Mouse (Mus musculus) myocyte (in vitro differentiated cells): ENCODE measurements around the gene Creb5. TPM values are rescaled to one million over a fixed set of nuclear protein-coding genes. Genes with fewer than 3 reads are reported as not detected.

Experiments
- H3K27me3 ChIP-seq: one replicate; pipeline ENCODE4 v1.6.1; 2011; ENCODE audit not compliant: control insufficient read depth, insufficient read depth, insufficient read length
- H3K36me3 ChIP-seq: one replicate; pipeline ENCODE4 v1.6.1; 2011; ENCODE audit not compliant: control insufficient read depth, insufficient read depth
- H3K4me2 ChIP-seq: one replicate; pipeline ENCODE4 v1.6.1; 2011; ENCODE audit warnings: low read depth, control low read depth
- H3K4me3 ChIP-seq: one replicate; pipeline ENCODE4 v1.5.1; 2011; ENCODE audit warnings: mild to moderate bottlenecking, control low read depth, moderate library complexity
- H3K79me2 ChIP-seq: one replicate; pipeline ENCODE4 v1.6.1; 2011; ENCODE audit not compliant: control insufficient read depth, insufficient read depth
- H3ac ChIP-seq: one replicate; pipeline ENCODE4 v1.6.1; 2011; ENCODE audit not compliant: control insufficient read depth, insufficient read length
- CEBPB ChIP-seq: IDR thresholded peaks from 2 replicates; pipeline ENCODE4 v1.6.1; 2011; ENCODE audit warnings: mild to moderate bottlenecking, moderate library complexity; ENCODE audit not compliant: poor library complexity, insufficient read depth, severe bottlenecking
- E2F4 ChIP-seq: IDR thresholded peaks from one replicate; pipeline ENCODE4 v1.6.1; 2011; ENCODE audit warnings: mild to moderate bottlenecking, control low read depth, moderate library complexity; ENCODE audit not compliant: insufficient read depth
- MAX ChIP-seq: IDR thresholded peaks from one replicate; pipeline ENCODE4 v1.6.1; 2011; ENCODE audit warnings: low read depth, mild to moderate bottlenecking, control low read depth
- MYOD1 ChIP-seq, 3 experiments: IDR thresholded peaks; one replicate each; pipeline ENCODE4 v1.6.1; 2011; ENCODE audit warnings: control low read depth in 2 of 3, low read depth in 2 of 3, mild to moderate bottlenecking in 2 of 3, moderate library complexity in 1 of 3; ENCODE audit not compliant: insufficient read length in 2 of 3, control insufficient read depth in 1 of 3
- MYOG ChIP-seq, 3 experiments: IDR thresholded peaks; one replicate each; pipeline ENCODE4 v1.6.1; 2011; ENCODE audit warnings: control low read depth in 2 of 3, low read depth in 2 of 3, mild to moderate bottlenecking in 2 of 3; ENCODE audit not compliant: insufficient read length in 2 of 3, control insufficient read depth in 1 of 3, insufficient read depth in 1 of 3
- POLR2A ChIP-seq: IDR thresholded peaks from one replicate; pipeline ENCODE4 v1.6.1; 2011; ENCODE audit warnings: low read depth, mild to moderate bottlenecking, control low read depth, moderate library complexity; ENCODE audit not compliant: insufficient read length
- POLR2AphosphoS2 ChIP-seq: IDR thresholded peaks from one replicate; pipeline ENCODE4 v1.6.1; 2011; ENCODE audit warnings: low read depth, control low read depth; ENCODE audit not compliant: insufficient read length
- REST ChIP-seq: IDR thresholded peaks from one replicate; pipeline ENCODE4 v1.6.1; 2011; ENCODE audit warnings: mild to moderate bottlenecking, control low read depth, moderate library complexity; ENCODE audit not compliant: insufficient read depth, insufficient read length
- SRF ChIP-seq: IDR thresholded peaks from one replicate; pipeline ENCODE4 v1.6.1; 2011; ENCODE audit warnings: low read depth; ENCODE audit not compliant: control insufficient read depth, insufficient read length
- TCF12 ChIP-seq: IDR thresholded peaks from one replicate; pipeline ENCODE4 v1.6.1; 2011; ENCODE audit warnings: mild to moderate bottlenecking, control low read depth; ENCODE audit not compliant: poor library complexity, insufficient read depth, severe bottlenecking
- TCF3 ChIP-seq: IDR thresholded peaks from one replicate; pipeline ENCODE4 v1.6.1; 2011; ENCODE audit warnings: low read depth, control low read depth; ENCODE audit not compliant: insufficient read length
- USF1 ChIP-seq: IDR thresholded peaks from one replicate; pipeline ENCODE4 v1.6.1; 2011; ENCODE audit warnings: low read depth, mild to moderate bottlenecking, control low read depth, moderate library complexity
- polyA plus RNA-seq: library from polyadenylated mRNA; unstranded; fragments of >200 nt; fragmentation: generic; extraction: Trizol; gene quantifications from one replicate; pipeline ENCODE4 v1.2.1, GENCODE M21; 2012; ENCODE audit warnings: missing spikeins

Creb5 gene
- polyA plus RNA-seq, 1 experiment: 1.4 TPM

GRCm38 (mm10) chr6:53713152-53713551 lies 426.1 kb downstream of the Creb5 start:
- no peaks in the 10 kb centered on the region for H3K79me2 ChIP-seq

GRCm38 (mm10) chr6:53714908-53715321 lies 427.8 kb downstream of the Creb5 start:
- Histone ChIP-seq H3K4me3 (no peak overlapping the region), H3K4me2 (no peak overlapping the region), H3ac (no peak overlapping the region), H3K27me3 (no peaks in the 10 kb centered on the region), H3K36me3 (no peaks in the 10 kb centered on the region), H3K79me2 (no peaks in the 10 kb centered on the region)
- TF ChIP-seq SRF (no peak), MYOD1 (IDR thresholded peaks at IDR 0.05; ENCODE audit: control insufficient read depth in 1 of 3, insufficient read length in 2 of 3, low read depth in 2 of 3) (no peak), POLR2AphosphoS2 (no peak)

More at GRCm38 (mm10) chr6:53713152-53713551, 426.1 kb downstream of the Creb5 start:
- Histone ChIP-seq H3K4me2 (no peak overlapping the region), H3ac (no peak overlapping the region), H3K4me3 (no peak overlapping the region), H3K27me3 (no peaks in the 10 kb centered on the region), H3K36me3 (no peaks in the 10 kb centered on the region)
- TF ChIP-seq USF1: no peak
- no peak for TF ChIP-seq REST
- no peak for TF ChIP-seq POLR2AphosphoS2
- no peak for TF ChIP-seq MYOG (IDR thresholded peaks at IDR 0.05; ENCODE audit: control insufficient read depth in 1 of 3, insufficient read depth in 1 of 3, insufficient read length in 2 of 3, low read depth in 2 of 3)
- TF ChIP-seq POLR2A: no peak
- TF ChIP-seq MAX: no peak
- TF ChIP-seq MYOD1 (IDR thresholded peaks at IDR 0.05; ENCODE audit: control insufficient read depth in 1 of 3, insufficient read length in 2 of 3, low read depth in 2 of 3): no peak
- TF ChIP-seq E2F4: no peak
- TF ChIP-seq TCF12: no peak

GRCm38 (mm10) chr6:53716013-53716412 lies 428.9 kb downstream of the Creb5 start:
- TF ChIP-seq MYOG (IDR thresholded peaks at IDR 0.05; ENCODE audit: control insufficient read depth in 1 of 3, insufficient read depth in 1 of 3, insufficient read length in 2 of 3, low read depth in 2 of 3) (no peak), SRF (no peak), TCF12 (no peak), MYOD1 (IDR thresholded peaks at IDR 0.05; ENCODE audit: control insufficient read depth in 1 of 3, insufficient read length in 2 of 3, low read depth in 2 of 3) (no peak), CEBPB (no peak), USF1 (no peak), TCF3 (no peak), POLR2A (no peak), POLR2AphosphoS2 (no peak)
- Histone ChIP-seq H3K27me3 (no peaks in the 10 kb centered on the region), H3K4me3 (no peak overlapping the region), H3ac (no peak overlapping the region), H3K4me2 (no peak overlapping the region), H3K36me3 (no peaks in the 10 kb centered on the region), H3K79me2 (no peaks in the 10 kb centered on the region)

- no peak overlapping the region for H3ac ChIP-seq
- H3K4me3 ChIP-seq: no peak overlapping the region
- no peak overlapping the region for H3K4me2 ChIP-seq
- no peaks in the 10 kb centered on the region for H3K79me2 ChIP-seq
- no peaks in the 10 kb centered on the region for H3K27me3 ChIP-seq
- no peaks in the 10 kb centered on the region for H3K36me3 ChIP-seq
- TF ChIP-seq POLR2A (no peak), MYOG (IDR thresholded peaks at IDR 0.05; ENCODE audit: control insufficient read depth in 1 of 3, insufficient read depth in 1 of 3, insufficient read length in 2 of 3, low read depth in 2 of 3) (no peak), SRF (no peak)
These were observed 432.9 kb downstream of the Creb5 start for GRCm38 (mm10) chr6:53720009-53720408.

GRCm38 (mm10) chr6:53721595-53721994 lies 434.5 kb downstream of the Creb5 start:
- no peak overlapping the region for H3ac ChIP-seq
- H3K4me3 ChIP-seq: no peak overlapping the region
- TF ChIP-seq MYOD1 (IDR thresholded peaks at IDR 0.05; ENCODE audit: control insufficient read depth in 1 of 3, insufficient read length in 2 of 3, low read depth in 2 of 3) (no peak), CEBPB (no peak), MAX (no peak), E2F4 (no peak), USF1 (no peak), TCF3 (no peak), SRF (no peak), TCF12 (no peak), REST (no peak), POLR2AphosphoS2 (no peak), POLR2A (no peak), MYOG (IDR thresholded peaks at IDR 0.05; ENCODE audit: control insufficient read depth in 1 of 3, insufficient read depth in 1 of 3, insufficient read length in 2 of 3, low read depth in 2 of 3) (no peak)
- no peaks in the 10 kb centered on the region for H3K79me2 ChIP-seq
- H3K4me2 ChIP-seq: no peak overlapping the region
- H3K27me3 ChIP-seq: no peaks in the 10 kb centered on the region
- no peaks in the 10 kb centered on the region for H3K36me3 ChIP-seq

- H3ac ChIP-seq: no peak overlapping the region
- no peak overlapping the region for H3K4me2 ChIP-seq
- TF ChIP-seq MYOG (IDR thresholded peaks at IDR 0.05; ENCODE audit: control insufficient read depth in 1 of 3, insufficient read depth in 1 of 3, insufficient read length in 2 of 3, low read depth in 2 of 3) (no peak), E2F4 (no peak), TCF12 (no peak), USF1 (no peak), CEBPB (no peak), POLR2A (no peak), POLR2AphosphoS2 (no peak), MAX (no peak), REST (no peak), SRF (no peak), TCF3 (no peak)
- H3K27me3 ChIP-seq: no peaks in the 10 kb centered on the region
- no peak overlapping the region for H3K4me3 ChIP-seq
- H3K36me3 ChIP-seq: no peaks in the 10 kb centered on the region
- H3K79me2 ChIP-seq: no peaks in the 10 kb centered on the region
These were observed 435.6 kb downstream of the Creb5 start for GRCm38 (mm10) chr6:53722694-53723093.
